Mouse (Mus musculus) bone marrow, adult 2 months (tissue): ENCODE measurements at regions not wholly inside any gene's neighbourhood (a gene's known extent, or its start where the extent isn't known, plus 50 kb on each side); places are given as distances from the start of the nearest gene placed in this dataset.

ENCODE experiments used
- CTCF ChIP-seq: fragments of 200-500 bp; IDR thresholded peaks from 2 replicates; pipeline ENCODE4 v1.5.1; 2011; ENCODE audit warnings: low read length, control low read depth; ENCODE audit not compliant: control insufficient read depth, insufficient read depth
- POLR2A ChIP-seq: fragments of 200-500 bp; IDR thresholded peaks from 2 replicates; pipeline ENCODE4 v1.6.1; 2011; ENCODE audit warnings: low read depth, mild to moderate bottlenecking, control low read depth, low read length, borderline replicate concordance; ENCODE audit not compliant: control insufficient read depth

- TF ChIP-seq CTCF (no peak), POLR2A (no peak)
These were observed 52.9 kb upstream of the Arhgap24 start for GRCm38 (mm10) chr5:102428310-102428709.
